Mouse (Mus musculus) embryonic facial prominence, embryonic 14.5 days (tissue): ENCODE results near the gene Cnn1. TPM values are rescaled to one million over a fixed set of nuclear protein-coding genes. Genes with fewer than 3 reads are reported as not detected.
A peak's percentile ranks its signal among the peaks of the same experiment; 100 is the strongest.

Experiments
- ATAC-seq: fragments of 200-750 bp; cut with Nextera tagmentation; 2 replicates; pipeline ENCODE4 v1.8.0; 2017; ENCODE audit warnings: low read depth, moderate number of reproducible peaks, moderate TSS enrichment
- DNase-seq: peaks from one replicate; pipeline ENCODE4 v3.0.0-alpha.2; 2015; ENCODE audit warnings: low spot score
- H3K27ac ChIP-seq: fragments of 300-500 bp; sonication (generic); replicated peaks from 2 replicates; pipeline ENCODE4 v1.5.1; 2014; ENCODE audit warnings: low read depth, mild to moderate bottlenecking, low read length, moderate library complexity
- H3K27me3 ChIP-seq: fragments of 300-500 bp; sonication (generic); replicated peaks from 2 replicates; pipeline ENCODE4 v1.6.1; 2014; ENCODE audit warnings: low read length; ENCODE audit not compliant: control insufficient read depth, insufficient read depth
- H3K36me3 ChIP-seq: fragments of 300-500 bp; sonication (generic); 2 replicates; pipeline ENCODE4 v1.6.1; 2014; ENCODE audit warnings: low read length, mixed read lengths; ENCODE audit not compliant: control insufficient read depth, insufficient read depth
- H3K4me1 ChIP-seq: fragments of 300-500 bp; sonication (generic); 2 replicates; pipeline ENCODE4 v1.6.1; 2014; ENCODE audit warnings: antibody characterized with exemption, low read length; ENCODE audit not compliant: control insufficient read depth, insufficient read depth
- H3K4me2 ChIP-seq: fragments of 300-500 bp; sonication (generic); 2 replicates; pipeline ENCODE4 v1.6.1; 2014; ENCODE audit warnings: low read depth, mild to moderate bottlenecking, low read length, moderate library complexity, mixed read lengths
- H3K4me3 ChIP-seq: fragments of 300-500 bp; sonication (generic); 2 replicates; pipeline ENCODE4 v1.5.1; 2014; ENCODE audit warnings: low read depth, mild to moderate bottlenecking, low read length
- H3K9ac ChIP-seq: fragments of 300-500 bp; sonication (generic); 2 replicates; pipeline ENCODE4 v1.6.1; 2014; ENCODE audit warnings: low read depth, mild to moderate bottlenecking, low read length, moderate library complexity, mixed read lengths
- H3K9me3 ChIP-seq: fragments of 300-500 bp; sonication (generic); 2 replicates; pipeline ENCODE4 v1.6.1; 2016; ENCODE audit warnings: low read length; ENCODE audit not compliant: control insufficient read depth
- WGBS: fragments of 180-500 bp; shearing (Covaris S2); extraction: QIAGEN DNeasy Blood & Tissue Kit; methylation state at CpG from one replicate; pipeline ENCODE4 v1.1.7; 2014; 5-methylcytosine and 5-hydroxymethylcytosine counted together
- polyA plus RNA-seq: library from polyadenylated mRNA; unstranded; fragments of >200 nt; fragmentation: Nextera tagmentation; extraction: Ambion mirVana; gene quantifications from 2 replicates; pipeline ENCODE4 v1.2.1, GENCODE M21; 2014

Gene Cnn1
- polyA plus RNA-seq, 1 experiment from 2014 or later = 7.1 TPM

GRCm38 (mm10) chr9:22108194-22108593, 9.2 kb downstream of the Cnn1 start:
- Histone ChIP-seq H3K4me2 (no peak overlapping the region), H3K27me3 (no peaks in the 10 kb centered on the region), H3K4me1 (no peaks in the 10 kb centered on the region), H3K9me3 (no peaks in the 10 kb centered on the region), H3K27ac (no peak overlapping the region), H3K36me3 (peaks cover 38% of the 10 kb centered on the region), H3K9ac (no peak overlapping the region), H3K4me3 (no peak overlapping the region)
- ATAC-seq = no peak
- WGBS = 90% methylated on average over 6 of the region's 9 CpGs
- no peak for DNase-seq

- H3K4me2 ChIP-seq = peak overlapping the region; percentile 64
- peaks cover 35% of the 10 kb centered on the region for H3K36me3 ChIP-seq
- peaks cover 13% of the 10 kb centered on the region for H3K4me1 ChIP-seq
- H3K9me3 ChIP-seq = no peaks in the 10 kb centered on the region
- no peak for ATAC-seq
- H3K4me3 ChIP-seq = peak overlapping the region; percentile 88
- no peak overlapping the region for H3K27ac ChIP-seq
- peak overlapping the region; percentile 93 for H3K9ac ChIP-seq
- WGBS = 79% methylated on average over 4 of the region's 4 CpGs
- H3K27me3 ChIP-seq = no peaks in the 10 kb centered on the region
- DNase-seq = no peak
Measured at GRCm38 (mm10) chr9:22115635-22116034, 16.6 kb downstream of the Cnn1 start.

DNA sequence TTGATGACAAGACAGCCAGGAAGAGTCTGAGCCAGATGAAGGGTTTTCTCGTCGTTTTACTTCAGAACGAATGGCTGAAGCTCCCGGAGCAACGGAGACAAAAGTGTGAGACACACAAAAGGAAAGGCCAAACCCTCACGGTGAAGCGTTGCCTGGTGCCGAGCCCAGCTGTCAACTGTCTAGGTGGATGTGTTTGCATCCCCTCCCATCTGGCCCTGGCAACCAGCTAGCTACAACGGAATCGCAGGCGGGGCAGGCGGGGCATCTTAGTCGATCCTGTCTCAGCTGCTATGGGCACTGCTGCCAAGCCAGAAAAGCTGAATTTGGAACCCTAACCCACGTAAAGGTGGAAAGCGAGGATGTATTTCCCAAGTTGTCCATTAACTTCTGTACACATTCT, 17.1 kb downstream of the Cnn1 start:
- peaks cover 13% of the 10 kb centered on the region for H3K4me1 ChIP-seq
- H3K27me3 ChIP-seq = no peaks in the 10 kb centered on the region
- H3K9ac ChIP-seq = peak overlapping the region; percentile 93
- H3K4me3 ChIP-seq = peak overlapping the region; percentile 88
- H3K36me3 ChIP-seq = peaks cover 31% of the 10 kb centered on the region
- DNase-seq (no peak), ATAC-seq (no peak)
- H3K4me2 ChIP-seq = peak overlapping the region; percentile 64
- 37% methylated on average over 15 of the region's 15 CpGs for WGBS
- peak overlapping the region; percentile 77; the same call in 1 of the 2 replicates for H3K27ac ChIP-seq
- H3K9me3 ChIP-seq = no peaks in the 10 kb centered on the region

GRCm38 (mm10) chr9:22116740-22117426, 17.9 kb downstream of the Cnn1 start, which contains the start of gene Elof1:
Gene Elof1 (minus strand): TSS chr9:22117172.
- Histone ChIP-seq H3K9ac (peak within 1 kb of the TSS; percentile 93), H3K4me3 (peak within 1 kb of the TSS; percentile 88), H3K27ac (peak within 1 kb of the TSS; percentile 77), H3K4me2 (peak within 1 kb of the TSS; percentile 64), H3K27me3 (no peaks in the 10 kb centered on the region), H3K36me3 (peaks cover 23% of the 10 kb centered on the region), H3K4me1 (peaks cover 13% of the 10 kb centered on the region), H3K9me3 (no peaks in the 10 kb centered on the region)
- under 1% methylated on average over 38 of the region's 52 CpGs for WGBS
- DNase-seq (peak; percentile 98), ATAC-seq (peak; percentile 98)

GRCm38 (mm10) chr9:22117754-22118456, 18.9 kb downstream of the Cnn1 start:
- H3K36me3 ChIP-seq = peaks cover 13% of the 10 kb centered on the region
- H3K9ac ChIP-seq = peak overlapping the region; percentile 93; the same call in 1 of the 2 replicates
- H3K9me3 ChIP-seq = no peaks in the 10 kb centered on the region
- H3K4me3 ChIP-seq = peak overlapping the region; percentile 88
- H3K27ac ChIP-seq = no peak overlapping the region
- H3K4me2 ChIP-seq = peak overlapping the region; percentile 64
- 46% methylated on average over 10 of the region's 10 CpGs for WGBS
- ATAC-seq = no peak
- H3K27me3 ChIP-seq = no peaks in the 10 kb centered on the region
- DNase-seq = peak; percentile 67
- peaks cover 13% of the 10 kb centered on the region for H3K4me1 ChIP-seq

DNA sequence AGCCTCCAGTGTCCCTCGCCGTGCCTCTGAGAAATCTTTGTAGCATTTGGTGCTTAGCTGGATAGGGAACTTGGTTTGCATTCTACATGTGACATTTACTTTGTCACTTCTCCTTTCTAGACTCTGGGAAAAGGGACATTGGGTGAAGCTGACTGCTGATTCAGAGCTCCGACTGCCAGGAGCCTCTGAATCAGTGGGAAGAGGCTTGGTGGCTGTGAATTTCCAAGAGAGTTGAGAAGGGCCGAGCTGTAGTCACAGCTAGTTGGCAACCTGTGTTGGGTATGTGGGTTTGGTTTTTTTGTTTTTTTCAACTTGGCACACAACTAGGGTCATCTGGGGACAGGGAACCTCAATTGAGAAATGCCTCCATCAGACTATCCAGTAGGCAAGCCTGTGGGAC, 20.5 kb downstream of the Cnn1 start:
- no peaks in the 10 kb centered on the region for H3K27me3 ChIP-seq
- H3K9ac ChIP-seq = no peak overlapping the region
- H3K36me3 ChIP-seq = no peaks in the 10 kb centered on the region
- no peak overlapping the region for H3K27ac ChIP-seq
- no peak for ATAC-seq
- no peaks in the 10 kb centered on the region for H3K9me3 ChIP-seq
- WGBS = 83% methylated on average over 4 of the region's 4 CpGs
- H3K4me3 ChIP-seq = no peak overlapping the region
- H3K4me2 ChIP-seq = no peak overlapping the region
- H3K4me1 ChIP-seq = peaks cover 13% of the 10 kb centered on the region
- no peak for DNase-seq

DNA sequence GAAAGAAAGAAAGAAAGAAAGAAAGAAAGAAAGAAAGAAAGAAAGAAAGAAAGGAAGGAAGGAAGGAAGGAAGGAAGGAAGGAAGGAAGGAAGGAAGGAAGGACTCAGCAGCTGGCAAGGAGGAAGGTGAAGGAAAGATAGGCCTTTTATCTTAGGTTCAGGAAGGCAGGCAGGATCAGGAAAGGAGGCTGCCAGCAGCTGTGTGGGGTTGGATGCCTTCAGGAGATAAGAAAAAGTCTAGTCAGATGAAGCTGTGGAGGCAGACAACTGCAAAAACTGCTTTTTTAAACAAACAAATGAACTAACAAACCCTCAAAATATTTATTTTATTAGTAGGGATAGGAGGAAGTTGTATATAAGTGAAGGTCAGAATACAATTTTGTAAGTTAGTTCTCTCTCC, 22.5 kb downstream of the Cnn1 start:
- Histone ChIP-seq H3K4me1 (peaks cover 4% of the 10 kb centered on the region), H3K27ac (no peak overlapping the region), H3K27me3 (no peaks in the 10 kb centered on the region), H3K36me3 (no peaks in the 10 kb centered on the region), H3K4me3 (no peak overlapping the region), H3K4me2 (no peak overlapping the region), H3K9me3 (no peaks in the 10 kb centered on the region), H3K9ac (no peak overlapping the region)
- DNase-seq (no peak), ATAC-seq (no peak)

DNA sequence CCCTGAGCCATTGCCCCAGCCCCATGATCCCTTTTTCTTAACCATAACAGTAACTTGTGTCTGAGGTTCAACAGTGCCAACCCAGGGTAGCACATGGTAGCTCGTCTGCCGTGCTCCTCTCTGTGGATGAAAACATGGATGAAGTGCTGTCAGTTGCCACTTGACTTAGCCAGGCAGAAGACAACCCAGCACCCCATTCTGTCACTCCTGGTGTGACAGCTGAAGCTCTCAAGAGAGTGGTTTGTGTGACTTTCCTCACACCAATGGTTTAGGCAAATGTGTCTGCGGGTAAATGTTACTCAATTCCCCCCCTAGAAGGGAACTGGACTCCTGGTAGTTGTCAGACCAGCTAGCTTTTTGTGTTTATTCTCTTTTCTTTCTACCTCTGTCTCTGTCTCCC, 23.0 kb downstream of the Cnn1 start:
- DNase-seq (no peak), ATAC-seq (no peak)
- Histone ChIP-seq H3K9me3 (no peaks in the 10 kb centered on the region), H3K36me3 (no peaks in the 10 kb centered on the region), H3K4me2 (no peak overlapping the region), H3K27ac (no peak overlapping the region), H3K4me3 (no peak overlapping the region), H3K4me1 (peaks cover 4% of the 10 kb centered on the region), H3K9ac (no peak overlapping the region), H3K27me3 (no peaks in the 10 kb centered on the region)
- 76% methylated on average over 3 of the region's 3 CpGs for WGBS
